Mouse (Mus musculus) forebrain, embryonic 16.5 days (tissue): Measurements from ENCODE around the gene Dennd1b. TPM values are rescaled to one million over a fixed set of nuclear protein-coding genes. Genes with fewer than 3 reads are reported as not detected.

ENCODE experiments used
- ATAC-seq: fragments of 200-750 bp; cut with Nextera tagmentation; 2 replicates; pipeline ENCODE4 v1.8.0; 2017; ENCODE audit warnings: mild to moderate bottlenecking, moderate library complexity
- H3K27ac ChIP-seq: fragments of 300-500 bp; sonication (generic); 2 replicates; pipeline ENCODE4 v1.5.1; 2014; ENCODE audit warnings: low read length, control low read depth
- H3K27me3 ChIP-seq: fragments of 300-500 bp; sonication (generic); replicated peaks from 2 replicates; pipeline ENCODE4 v1.6.1; 2014; ENCODE audit warnings: low read length; ENCODE audit not compliant: control insufficient read depth, insufficient read depth
- H3K36me3 ChIP-seq: fragments of 300-500 bp; sonication (generic); 2 replicates; pipeline ENCODE4 v1.6.1; 2014; ENCODE audit not compliant: control insufficient read depth, insufficient read depth
- H3K4me1 ChIP-seq: fragments of 300-500 bp; sonication (generic); replicated peaks from 2 replicates; pipeline ENCODE4 v1.6.1; 2014; ENCODE audit warnings: low read length; ENCODE audit not compliant: control insufficient read depth, insufficient read depth
- H3K4me2 ChIP-seq: fragments of 300-500 bp; sonication (generic); 2 replicates; pipeline ENCODE4 v1.6.1; 2014; ENCODE audit warnings: mild to moderate bottlenecking, low read length, control low read depth
- H3K4me3 ChIP-seq: fragments of 300-500 bp; sonication (generic); replicated peaks from 2 replicates; pipeline ENCODE4 v1.5.1; 2014; ENCODE audit warnings: mild to moderate bottlenecking, low read length, control low read depth
- H3K9ac ChIP-seq: fragments of 300-500 bp; sonication (generic); replicated peaks from 2 replicates; pipeline ENCODE4 v1.6.1; 2014; ENCODE audit warnings: low read depth, low read length, control low read depth
- H3K9me3 ChIP-seq: fragments of 300-500 bp; sonication (generic); 2 replicates; pipeline ENCODE4 v1.6.1; 2016; ENCODE audit warnings: low read length; ENCODE audit not compliant: control insufficient read depth
- WGBS: fragments of 180-500 bp; shearing (Covaris S2); extraction: QIAGEN DNeasy Blood & Tissue Kit; methylation state at CpG from one replicate; pipeline ENCODE4 v1.1.7; 2014; 5-methylcytosine and 5-hydroxymethylcytosine counted together
- polyA plus RNA-seq: library from polyadenylated mRNA; unstranded; fragments of >200 nt; fragmentation: Nextera tagmentation; extraction: Ambion mirVana; gene quantifications from 2 replicates; pipeline ENCODE4 v1.2.1, GENCODE M21; 2015

Dennd1b gene
- polyA plus RNA-seq, 1 experiment from 2014 or later, result 9.3 TPM

- peak; percentile 40 for ATAC-seq
- no peaks in the 10 kb centered on the region for H3K9me3 ChIP-seq
- no peak overlapping the region for H3K27ac ChIP-seq
- 0 out of 2 replicates have a peak overlapping the region, but pooled peaks have one; percentile 11 for H3K4me2 ChIP-seq
- H3K9ac ChIP-seq, result no peak overlapping the region
- H3K27me3 ChIP-seq, result no peaks in the 10 kb centered on the region
- H3K4me3 ChIP-seq, result no peak overlapping the region
- H3K36me3 ChIP-seq, result no peaks in the 10 kb centered on the region
- 28% methylated on average over 9 of the region's 9 CpGs for WGBS
- H3K4me1 ChIP-seq, result peaks cover 4% of the 10 kb centered on the region
Observed at GRCm38 (mm10) chr1:139101725-139102124, 138.5 kb downstream of the Dennd1b start.

GRCm38 (mm10) chr1:139108251-139108650 lies 145.0 kb downstream of the Dennd1b start:
- Histone ChIP-seq H3K4me2 (no peak overlapping the region), H3K27me3 (no peaks in the 10 kb centered on the region), H3K9me3 (no peaks in the 10 kb centered on the region), H3K9ac (no peak overlapping the region), H3K4me3 (no peak overlapping the region), H3K4me1 (no peaks in the 10 kb centered on the region), H3K27ac (no peak overlapping the region), H3K36me3 (no peaks in the 10 kb centered on the region)
- 88% methylated on average over 2 of the region's 2 CpGs for WGBS
- ATAC-seq, result no peak

GRCm38 (mm10) chr1:139122626-139123025 lies 159.4 kb downstream of the Dennd1b start:
- Histone ChIP-seq H3K9ac (no peak overlapping the region), H3K27ac (no peak overlapping the region), H3K4me1 (no peaks in the 10 kb centered on the region), H3K4me3 (no peak overlapping the region), H3K36me3 (no peaks in the 10 kb centered on the region), H3K9me3 (no peaks in the 10 kb centered on the region), H3K4me2 (no peak overlapping the region), H3K27me3 (no peaks in the 10 kb centered on the region)
- no peak for ATAC-seq
- WGBS, result 99% methylated on average over 7 of the region's 8 CpGs

- ATAC-seq, result no peak
- no peaks in the 10 kb centered on the region; the same call in 1 of the 2 replicates for H3K36me3 ChIP-seq
- no peak overlapping the region for H3K4me2 ChIP-seq
- no peak overlapping the region for H3K9ac ChIP-seq
- H3K27me3 ChIP-seq, result no peaks in the 10 kb centered on the region
- no peaks in the 10 kb centered on the region for H3K9me3 ChIP-seq
- 59% methylated on average over 1 of the region's 1 CpGs for WGBS
- no peak overlapping the region for H3K27ac ChIP-seq
- no peak overlapping the region for H3K4me3 ChIP-seq
- no peaks in the 10 kb centered on the region for H3K4me1 ChIP-seq
Observed at GRCm38 (mm10) chr1:139139644-139140043, 176.4 kb downstream of the Dennd1b start.

GRCm38 (mm10) chr1:139145516-139145915 lies 182.3 kb downstream of the Dennd1b start:
- no peak overlapping the region for H3K4me3 ChIP-seq
- no peaks in the 10 kb centered on the region for H3K4me1 ChIP-seq
- WGBS, result 68% methylated on average over 1 of the region's 2 CpGs
- H3K27ac ChIP-seq, result no peak overlapping the region
- no peak overlapping the region for H3K4me2 ChIP-seq
- no peaks in the 10 kb centered on the region; the same call in 1 of the 2 replicates for H3K36me3 ChIP-seq
- no peak for ATAC-seq
- no peaks in the 10 kb centered on the region for H3K9me3 ChIP-seq
- no peaks in the 10 kb centered on the region for H3K27me3 ChIP-seq
- H3K9ac ChIP-seq, result no peak overlapping the region

- Histone ChIP-seq H3K27ac (no peak overlapping the region), H3K9ac (no peak overlapping the region), H3K4me3 (no peak overlapping the region), H3K27me3 (no peaks in the 10 kb centered on the region), H3K9me3 (no peaks in the 10 kb centered on the region), H3K36me3 (no peaks in the 10 kb centered on the region; the same call in 1 of the 2 replicates), H3K4me1 (no peaks in the 10 kb centered on the region), H3K4me2 (no peak overlapping the region)
- ATAC-seq, result no peak
- 86% methylated on average over 3 of the region's 3 CpGs for WGBS
Observed at GRCm38 (mm10) chr1:139146306-139146705, 183.1 kb downstream of the Dennd1b start.

- ATAC-seq, result peak; percentile 45
- Histone ChIP-seq H3K9me3 (no peaks in the 10 kb centered on the region), H3K36me3 (no peaks in the 10 kb centered on the region), H3K4me3 (no peak overlapping the region), H3K4me2 (no peak overlapping the region), H3K4me1 (peaks cover 4% of the 10 kb centered on the region; the same call in 1 of the 2 replicates), H3K27me3 (no peaks in the 10 kb centered on the region), H3K9ac (no peak overlapping the region), H3K27ac (no peak overlapping the region)
- WGBS, result 12% methylated on average over 2 of the region's 2 CpGs
Observed at GRCm38 (mm10) chr1:139153006-139153405, 189.8 kb downstream of the Dennd1b start.

GRCm38 (mm10) chr1:139153493-139153892 lies 190.3 kb downstream of the Dennd1b start:
- no peak overlapping the region for H3K4me2 ChIP-seq
- peaks cover 4% of the 10 kb centered on the region; the same call in 1 of the 2 replicates for H3K4me1 ChIP-seq
- no peak overlapping the region for H3K9ac ChIP-seq
- 13% methylated on average over 6 of the region's 6 CpGs for WGBS
- no peak overlapping the region for H3K4me3 ChIP-seq
- H3K36me3 ChIP-seq, result no peaks in the 10 kb centered on the region
- 0 out of 2 replicates have a peak overlapping the region, but pooled peaks have one; percentile 3 for H3K27ac ChIP-seq
- no peaks in the 10 kb centered on the region for H3K9me3 ChIP-seq
- peak; percentile 90 for ATAC-seq
- H3K27me3 ChIP-seq, result no peaks in the 10 kb centered on the region

- WGBS, result 16% methylated on average over 3 of the region's 3 CpGs
- no peaks in the 10 kb centered on the region for H3K36me3 ChIP-seq
- peaks cover 4% of the 10 kb centered on the region; the same call in 1 of the 2 replicates for H3K4me1 ChIP-seq
- no peak overlapping the region for H3K4me2 ChIP-seq
- no peak overlapping the region for H3K4me3 ChIP-seq
- H3K27ac ChIP-seq, result no peak overlapping the region
- H3K27me3 ChIP-seq, result no peaks in the 10 kb centered on the region
- 0 out of 2 replicates have a peak, but pooled peaks have one; percentile 9 for ATAC-seq
- H3K9ac ChIP-seq, result no peak overlapping the region
- no peaks in the 10 kb centered on the region for H3K9me3 ChIP-seq
Observed at GRCm38 (mm10) chr1:139156397-139156796, 193.2 kb downstream of the Dennd1b start.

GRCm38 (mm10) chr1:139161619-139162018 lies 198.4 kb downstream of the Dennd1b start:
- WGBS, result 48% methylated on average over 3 of the region's 3 CpGs
- ATAC-seq, result no peak
- no peaks in the 10 kb centered on the region for H3K9me3 ChIP-seq
- H3K27me3 ChIP-seq, result no peaks in the 10 kb centered on the region
- no peaks in the 10 kb centered on the region for H3K36me3 ChIP-seq
- no peaks in the 10 kb centered on the region for H3K4me1 ChIP-seq
- no peak overlapping the region for H3K9ac ChIP-seq
- H3K4me2 ChIP-seq, result no peak overlapping the region
- H3K4me3 ChIP-seq, result no peak overlapping the region
- H3K27ac ChIP-seq, result no peak overlapping the region
